Mouse (Mus musculus) regulatory T cell (primary cell): Measurements from ENCODE around the gene Wdr64.

Source experiments
- in situ Hi-C: fragments of 300-600 bp; cut with MboI, MseI; formaldehyde crosslinking; loops from one replicate; pipeline ENCODE4 v1.15.1; 2025; ENCODE audit warnings: high pct_unique_total_duplicates

The Wdr64 gene

DNA sequence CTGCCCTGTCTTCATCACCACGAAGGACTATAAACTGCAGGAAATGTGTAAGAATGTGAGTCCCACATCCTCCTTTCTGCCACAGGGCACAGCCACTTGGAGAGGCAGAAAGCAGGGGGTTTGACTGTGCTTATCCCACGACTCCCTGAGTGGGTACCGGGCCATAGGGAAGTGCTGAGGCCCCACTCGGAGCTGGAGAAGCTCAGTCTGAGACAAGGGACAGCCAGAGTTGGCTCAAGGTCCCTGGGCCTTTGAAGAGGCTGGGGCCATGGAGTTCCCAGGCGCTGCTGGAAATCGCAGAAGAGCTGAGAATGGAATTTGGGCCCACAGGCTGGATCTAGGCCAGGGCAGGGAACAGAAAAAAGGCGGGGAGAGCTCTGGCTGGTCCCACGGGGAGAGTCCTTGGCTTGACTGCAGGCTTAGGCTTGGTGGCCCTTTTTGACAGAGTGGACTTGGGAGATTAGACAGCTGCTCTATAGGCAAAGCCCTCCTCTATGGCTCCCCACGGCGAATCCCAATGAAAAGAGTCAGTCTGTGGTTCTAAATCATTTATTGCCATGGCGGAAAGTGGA, 14.0 kb downstream of the Wdr64 start:
- in situ Hi-C loops: no loop called here

DNA sequence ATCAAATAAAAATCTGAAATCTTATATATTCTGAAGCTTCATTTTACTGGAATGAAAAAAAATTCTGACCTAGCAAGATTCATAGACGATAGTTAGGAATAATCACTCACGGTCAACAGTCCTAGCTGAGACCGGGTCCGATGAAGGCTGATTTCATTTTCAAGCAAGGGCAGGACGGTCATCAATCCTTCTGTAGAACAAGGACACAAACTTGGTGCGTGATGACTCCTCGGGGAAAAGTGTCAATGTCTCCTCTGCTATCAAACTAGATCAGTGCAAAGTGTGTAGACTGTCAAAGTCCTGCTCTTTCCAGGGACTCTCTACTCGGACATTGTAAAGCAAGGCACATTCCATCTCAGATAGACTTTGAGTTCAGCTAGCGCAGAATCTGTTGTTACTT, 18.4 kb downstream of the Wdr64 start:
- in situ Hi-C loops: no loop called here

DNA sequence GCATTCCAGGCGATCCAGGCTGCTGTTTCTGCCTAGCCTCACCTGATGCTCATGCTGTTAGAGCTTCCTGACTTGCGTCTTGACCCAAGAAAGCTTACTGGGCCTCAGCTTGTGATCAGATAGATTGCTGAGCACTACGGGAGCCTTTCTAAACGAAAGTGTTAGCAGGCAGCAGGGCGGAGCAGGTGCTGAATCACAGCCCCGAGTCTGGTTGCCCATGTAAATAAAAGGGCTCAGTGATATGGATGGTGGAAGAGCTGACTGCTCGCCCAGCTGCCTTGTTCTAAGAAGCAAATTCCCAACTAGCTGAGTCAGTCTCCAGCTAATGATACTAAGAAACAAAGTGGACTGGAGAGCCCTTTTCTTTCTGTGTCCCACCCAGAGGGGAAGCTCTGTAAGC, 27.4 kb downstream of the Wdr64 start:
- in situ Hi-C loops: no loop called here

DNA sequence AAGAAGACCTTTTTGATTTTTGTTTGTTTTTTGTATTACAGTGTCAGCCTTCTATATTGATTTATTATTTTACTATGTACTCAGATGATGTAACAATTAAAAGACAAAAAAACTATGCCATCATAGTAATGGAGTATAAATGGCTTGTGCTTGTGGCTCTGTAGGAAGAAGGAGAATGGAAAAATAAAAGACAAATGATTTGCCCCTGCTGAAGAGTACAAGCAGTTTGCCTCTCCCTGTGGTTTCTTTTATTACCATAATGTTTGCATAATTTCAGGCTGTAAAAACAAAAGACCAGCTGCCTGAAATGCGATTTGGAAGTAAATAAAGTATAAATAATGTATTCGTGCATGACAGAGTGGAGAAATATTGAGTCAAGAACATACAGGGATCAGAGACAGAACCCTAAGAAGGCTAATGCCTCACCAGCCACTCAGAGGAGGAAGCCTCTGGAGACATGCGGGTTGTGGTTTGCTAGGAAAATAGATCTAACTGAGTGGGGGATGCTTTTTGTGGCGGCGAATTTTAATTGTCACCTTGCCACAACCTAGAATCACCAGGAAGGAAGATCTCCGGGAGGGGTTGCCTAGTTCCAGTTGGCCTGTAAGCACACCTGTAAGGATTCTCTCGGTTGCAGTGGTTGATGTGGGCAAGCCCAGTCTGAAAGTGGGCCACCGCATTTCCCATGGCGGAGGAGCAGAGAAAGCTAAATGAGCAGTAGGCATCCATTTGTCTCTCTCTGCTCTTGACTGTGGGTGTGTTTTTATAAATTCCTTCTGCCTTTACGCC, 56.4 kb downstream of the Wdr64 start:
- in situ Hi-C loops: no loop called here

DNA sequence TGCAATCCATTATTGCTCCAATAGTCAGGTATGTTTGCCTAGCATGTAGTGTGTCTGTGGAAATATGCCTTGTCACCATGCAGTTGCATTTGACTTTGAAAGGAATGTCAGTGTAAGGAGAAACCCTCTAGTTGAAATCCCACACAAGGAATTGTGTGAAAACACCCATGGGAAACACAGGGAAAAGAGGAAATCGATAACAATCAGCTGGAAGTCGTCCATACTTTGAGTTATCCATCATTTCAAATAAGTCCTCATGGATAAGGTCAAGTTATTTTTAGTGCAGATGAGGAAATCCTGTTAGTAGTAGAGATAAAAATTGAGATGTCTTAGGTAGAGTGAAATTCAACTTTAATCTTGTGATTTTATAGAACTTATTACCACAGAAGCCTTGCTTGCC, 96.3 kb downstream of the Wdr64 start:
- in situ Hi-C loops: loop anchor here (10.0 kb wide), 1 partner anchor 1930 kb away; the partner anchor contains the start of gene 1700016C15Rik

DNA sequence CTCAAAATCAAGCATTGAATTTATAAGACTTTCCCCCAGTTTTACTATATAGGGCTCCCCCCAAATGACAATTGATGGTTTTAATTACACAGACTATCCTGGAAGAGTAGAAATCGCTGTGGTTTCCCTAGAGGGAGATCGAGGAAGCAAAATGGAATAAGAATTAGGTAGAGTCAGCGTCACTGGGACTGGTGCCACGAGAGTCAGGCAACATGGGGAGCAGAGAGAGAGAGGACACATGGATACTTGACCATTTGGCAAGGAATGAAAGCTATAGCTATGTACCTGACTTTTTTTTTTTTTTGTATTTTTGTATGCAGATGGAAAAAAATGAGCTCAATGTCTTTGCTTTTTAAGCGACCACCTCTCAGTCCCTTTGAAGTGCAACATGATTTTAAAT, 110.0 kb downstream of the Wdr64 start:
- in situ Hi-C loops: no loop called here

DNA sequence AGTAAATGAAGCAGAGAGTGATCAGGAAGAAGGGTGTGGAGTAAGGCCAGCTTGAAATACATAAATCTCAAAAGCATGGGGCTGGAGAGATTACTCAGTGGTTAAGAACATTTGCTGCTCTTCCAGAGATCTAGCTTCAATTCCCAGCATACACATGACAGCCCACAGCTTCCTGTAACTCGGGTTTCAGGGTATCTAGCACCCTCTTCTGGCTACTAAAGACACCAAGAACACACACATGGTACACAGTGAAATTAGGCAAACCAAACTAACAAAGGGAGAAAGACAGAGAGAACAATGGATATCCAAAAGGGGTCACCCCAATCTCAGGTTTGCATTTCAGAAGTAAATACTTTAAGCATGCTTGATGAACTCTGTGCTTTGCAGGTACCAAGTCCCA, 113.2 kb downstream of the Wdr64 start:
- in situ Hi-C loops: no loop called here

DNA sequence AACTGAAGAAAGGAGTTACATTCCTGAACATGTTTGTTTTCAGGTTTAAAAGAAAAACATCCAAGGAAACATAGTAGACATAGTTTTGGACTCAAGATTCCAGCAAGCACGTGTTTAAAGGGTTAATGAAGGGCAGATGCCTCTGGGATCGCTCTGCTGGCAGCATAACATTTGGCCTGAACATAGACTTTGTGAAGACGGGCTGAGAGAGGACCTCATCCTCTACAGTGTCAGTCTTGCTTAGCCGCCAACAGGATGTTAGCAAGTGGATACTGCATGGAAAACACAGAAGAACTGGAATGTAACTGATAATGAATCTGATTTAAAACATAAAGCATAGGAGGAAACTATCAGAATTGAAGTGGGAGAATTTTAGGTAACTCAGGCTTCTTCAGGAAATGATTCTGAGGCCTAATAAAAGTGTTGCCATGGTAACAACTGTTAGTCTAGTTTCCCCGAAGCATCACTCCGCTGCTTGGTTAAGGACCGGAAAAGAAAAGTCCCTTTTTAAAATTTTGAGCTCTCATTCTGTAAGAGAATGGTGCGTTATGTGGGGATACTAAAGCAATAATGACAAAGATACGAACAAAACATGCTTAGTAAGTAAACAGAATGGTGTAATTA, 125.5 kb downstream of the Wdr64 start:
- in situ Hi-C loops: no loop called here

DNA sequence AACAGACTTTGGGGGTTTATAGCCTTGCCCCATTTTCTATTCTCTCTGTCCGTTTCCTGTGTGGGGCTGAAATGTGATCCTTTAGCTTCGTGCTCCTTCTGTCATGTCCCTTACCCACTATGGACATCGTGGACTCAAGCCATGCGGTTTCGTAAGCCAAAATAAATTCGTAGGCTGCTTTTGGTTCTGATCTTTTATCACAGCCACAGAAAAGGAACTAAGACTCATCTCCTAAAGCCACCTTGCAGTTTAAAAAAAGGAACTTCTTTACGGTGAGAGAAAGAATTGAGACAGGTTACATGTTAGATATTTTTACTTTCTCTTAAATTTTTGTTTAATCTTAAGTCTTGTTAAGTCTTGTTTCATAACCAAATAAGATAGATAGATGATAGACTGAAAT, 130.1 kb downstream of the Wdr64 start:
- in situ Hi-C loops: no loop called here

DNA sequence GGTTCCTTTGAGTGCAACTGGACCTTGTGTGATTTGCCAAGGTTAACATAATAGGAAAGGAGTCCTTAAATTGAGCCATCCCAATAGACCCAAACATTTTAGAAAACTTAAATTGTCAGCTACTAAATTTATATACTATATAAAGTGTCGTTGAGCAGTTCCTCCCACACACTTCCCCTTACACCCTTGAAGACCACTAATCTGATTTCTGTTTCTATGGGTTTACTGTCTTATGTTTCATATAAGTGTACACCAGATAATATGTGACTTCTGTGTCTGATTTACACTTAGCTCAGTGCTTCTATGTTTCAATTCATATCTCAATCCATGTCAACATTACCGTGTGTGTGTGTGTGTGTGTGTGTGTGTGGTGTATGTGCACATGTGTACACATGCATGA, 130.8 kb downstream of the Wdr64 start:
- in situ Hi-C loops: no loop called here

DNA sequence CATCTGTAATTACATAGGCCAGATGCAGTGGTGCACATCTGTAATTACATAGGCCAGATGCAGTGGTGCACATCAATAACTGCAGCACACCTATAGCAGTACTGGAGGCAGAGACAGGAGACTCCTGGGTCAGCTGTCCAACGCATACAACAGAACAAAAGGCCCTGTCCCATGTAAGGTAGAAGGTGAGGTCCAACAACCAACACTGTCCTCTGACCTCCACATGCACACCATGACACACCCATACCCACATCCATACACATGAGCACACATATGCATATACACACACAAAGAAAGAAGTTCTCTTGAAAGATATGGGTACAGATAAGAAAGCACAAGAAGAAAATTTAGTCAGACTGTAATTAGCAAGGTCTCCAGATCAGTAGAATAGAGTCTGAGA, 157.1 kb downstream of the Wdr64 start:
- in situ Hi-C loops: no loop called here
